Comparison of ENCODE assay signal across 8 mouse cellular contexts in genomic region chr4:120172050-120172684, GRCm38 (mm10). TPM values are rescaled to one million over a fixed set of nuclear protein-coding genes. Genes with fewer than 3 reads are reported as not detected.
DNase-seq lines count a peak whose midpoint lies in the region; ATAC-seq and TF ChIP-seq lines count a peak whose summit lies in the region.

No protein-coding gene starts in this region.

- 0 out of 2 replicates have a peak overlapping the region, but pooled peaks have one; percentile 1 for H3K27ac ChIP-seq in heart, embryonic 13.5 days (replicated peaks)

- intact Hi-C loops in heart, postnatal 25 days (cut with DNase I) = no loop called here

- no peak for TF ChIP-seq CTCF in Patski (IDR thresholded peaks at IDR 0.05)

- no peaks in the 10 kb centered on the region for H3K9me3 ChIP-seq in heart, embryonic 13.5 days

- 15% methylated on average over 7 of the region's 7 CpGs for WGBS in heart, embryonic 13.5 days

- POLR2A ChIA-PET in Patski (lab: Charles Lee) = no interaction called here

- ATAC-seq in heart, embryonic 13.5 days (ENCODE audit: extremely low read depth, insufficient number of reproducible peaks, low FRiP score, low TSS enrichment) = no peak
- ATAC-seq in Patski = peak; percentile 74
- no peak for ATAC-seq in megakaryocyte, adult 5-6 weeks (ENCODE audit: poor library complexity, severe bottlenecking)
- ATAC-seq in granulocyte monocyte progenitor cell, adult 5-6 weeks (replicated peaks; ENCODE audit: poor library complexity, severe bottlenecking) = no peak

- CTCF ChIA-PET in Patski (lab: Charles Lee) = no interaction called here

- in situ Hi-C loops in Patski (cut with MboI; ENCODE audit: low pct_unique_long_range_greater_than_20kb) = no loop called here

- H3K9ac ChIP-seq in heart, embryonic 13.5 days = no peak overlapping the region

- no peak for DNase-seq in heart, postnatal 25 days (ENCODE audit: low spot score)
- DNase-seq in Patski (ENCODE audit: low read depth, low spot score) = no peak
- peak; percentile 49 to 50 for DNase-seq in frontal cortex, postnatal 10 days (ENCODE audit: low spot score in 2 of 2)
- peak; percentile 41 to 71 for DNase-seq in layer of hippocampus, postnatal 14 days (ENCODE audit: low spot score in 2 of 2)
- DNase-seq in retina, embryonic 14.5 days (ENCODE audit: low spot score) = peak; percentile 24

- no peaks in the 10 kb centered on the region for H3K36me3 ChIP-seq in heart, embryonic 13.5 days

- no peak overlapping the region for H3K4me3 ChIP-seq in heart, embryonic 13.5 days

- peaks cover 35% of the 10 kb centered on the region for H3K4me1 ChIP-seq in heart, embryonic 13.5 days

- no peaks in the 10 kb centered on the region for H3K27me3 ChIP-seq in heart, embryonic 13.5 days (replicated peaks)
- no peaks in the 10 kb centered on the region for H3K27me3 ChIP-seq in Patski

- no peak overlapping the region for H3K4me2 ChIP-seq in heart, embryonic 13.5 days

RNA-seq across cellular contexts. Expression of gene Edn2, which starts 11.2 kb away (rescaled TPM):
- polyA plus RNA-seq in heart, embryonic 13.5 days (2015; fragmentation: Nextera tagmentation; extraction: Ambion mirVana) = 0.62 and 0.96 TPM in 2 replicates
- not detected for total RNA-seq in heart, postnatal 25 days (2021)
- not detected for polyA plus RNA-seq in Patski (2021)
- total RNA-seq in layer of hippocampus, postnatal 14 days (2021) = not detected
- total RNA-seq in megakaryocyte, adult 5-6 weeks (2015) = not detected in 2 replicates
- total RNA-seq in megakaryocyte, adult 5-6 weeks (2017) = not detected in 2 replicates
- total RNA-seq in granulocyte monocyte progenitor cell, adult 5-6 weeks (2014; fragmentation: Nextera tagmentation) = not detected in 2 replicates
- not detected in 2 replicates for total RNA-seq in granulocyte monocyte progenitor cell, adult 5-6 weeks (2017)

Comparison
In these comparisons a context has a peak if more than half of its experiments do, and no peak if none do; other contexts are left out.
1. DNase-seq: peak in frontal cortex, postnatal 10 days (2 of 2), layer of hippocampus, postnatal 14 days (2 of 2) and retina, embryonic 14.5 days (single experiment); none in heart, postnatal 25 days (single experiment) and Patski (single experiment).